Mouse (Mus musculus): ENCODE results near the gene Disc1.

Disc1 gene

GRCm38 (mm10) chr8:125177091-125177490 lies 123.1 kb downstream of the Disc1 start:
- DNase-seq (ENCODE audit: low spot score in 2 of 2), result no peak

GRCm38 (mm10) chr8:125177958-125178357 lies 124.0 kb downstream of the Disc1 start:
- DNase-seq (ENCODE audit: low spot score in 2 of 2), result peak in 1 of 2 experiments; percentile 26

DNA sequence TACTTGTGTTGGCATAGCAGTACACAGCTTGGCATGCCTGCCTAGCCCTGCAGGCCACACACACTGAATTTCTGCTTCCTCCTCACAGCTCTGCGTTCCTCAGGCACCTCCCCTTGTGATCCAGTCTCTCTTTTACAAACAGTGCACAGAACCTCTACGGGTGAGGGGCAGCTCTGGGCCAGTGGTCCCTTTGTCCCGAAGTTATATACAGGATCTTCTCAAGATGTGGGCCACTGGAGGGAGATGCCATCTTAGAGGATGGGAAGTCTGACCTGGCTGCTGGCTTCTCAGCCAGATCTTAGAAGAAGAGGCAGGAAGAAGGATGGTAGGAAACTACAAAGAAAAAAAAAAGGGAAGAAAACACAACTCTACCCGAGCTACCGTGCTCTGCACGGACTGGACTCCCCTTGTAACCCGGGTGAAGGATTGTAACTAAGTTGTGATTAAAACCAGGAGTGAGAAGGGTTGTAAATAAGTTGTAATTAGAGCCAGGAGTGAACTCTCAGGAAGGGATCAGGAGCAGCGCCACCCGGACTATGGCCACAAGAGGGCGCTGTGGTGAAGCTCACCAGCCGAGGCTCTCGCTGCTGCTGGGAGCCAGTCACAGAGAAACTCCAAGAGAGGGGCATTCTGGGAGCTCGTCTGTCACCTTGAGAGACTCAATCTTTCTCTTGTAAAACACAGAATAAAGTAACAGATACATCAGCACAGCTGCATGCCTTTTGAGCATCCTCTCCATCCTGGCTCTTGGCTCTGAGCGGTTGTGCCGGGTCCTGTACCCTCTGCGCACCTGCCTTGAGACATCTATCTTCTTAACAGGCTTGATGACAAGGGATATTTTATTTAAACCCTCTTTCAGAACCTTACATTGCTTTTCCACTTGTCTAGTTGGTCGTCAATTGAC lies 129.8 kb downstream of the Disc1 start:
- peak; percentile 31 to 78 for DNase-seq (ENCODE audit: low spot score in 2 of 2)

- no peak for DNase-seq (ENCODE audit: low spot score in 2 of 2)
Observed at GRCm38 (mm10) chr8:125184452-125184817, 130.4 kb downstream of the Disc1 start.

- no peak for DNase-seq (ENCODE audit: low spot score in 2 of 2)
Observed at GRCm38 (mm10) chr8:125184881-125185280, 130.9 kb downstream of the Disc1 start.

DNA sequence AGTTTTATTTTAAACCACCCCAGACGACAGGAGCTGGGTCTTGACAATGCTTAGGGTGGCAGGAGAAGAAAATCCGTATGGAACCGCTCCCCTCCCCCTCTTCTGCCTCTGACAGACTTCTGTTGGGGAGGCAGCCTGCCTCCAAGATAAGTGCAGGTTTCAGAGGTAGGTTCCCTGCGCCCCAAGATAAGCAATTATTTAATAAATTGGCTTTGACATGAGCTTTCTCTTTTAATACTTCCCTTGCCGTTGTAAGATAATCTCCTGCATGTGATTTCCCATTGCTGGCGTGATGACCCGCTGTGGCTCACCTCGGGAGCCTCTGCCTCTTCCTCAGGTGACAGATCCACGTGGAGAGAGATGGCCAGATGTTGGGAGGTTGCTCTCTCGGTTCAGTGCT lies 133.0 kb downstream of the Disc1 start:
- DNase-seq (ENCODE audit: low spot score in 2 of 2), result no peak

DNA sequence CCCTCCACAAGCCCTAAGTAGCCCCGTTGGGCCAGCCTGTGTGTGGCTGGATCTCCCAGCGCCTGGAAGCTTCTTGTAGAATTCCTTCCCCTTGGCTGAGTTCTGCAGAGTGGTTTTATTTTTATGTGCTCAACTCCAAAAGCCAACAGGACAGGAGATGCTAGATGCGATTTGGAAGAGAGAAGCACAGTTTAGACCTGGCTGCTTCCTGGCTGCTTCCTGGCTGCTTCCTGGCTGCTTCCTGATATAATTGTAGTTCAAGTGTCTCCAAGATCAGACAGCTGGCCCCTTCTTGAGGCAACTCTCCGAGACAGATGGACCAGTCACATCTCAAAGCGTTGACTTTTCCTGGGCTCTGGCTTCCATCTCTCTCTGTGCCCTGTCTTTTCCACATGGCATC lies 139.7 kb downstream of the Disc1 start:
- DNase-seq (ENCODE audit: low spot score in 2 of 2), result no peak

- DNase-seq (ENCODE audit: low spot score in 2 of 2), result no peak
Observed at GRCm38 (mm10) chr8:125195121-125195520, 141.1 kb downstream of the Disc1 start.

DNA sequence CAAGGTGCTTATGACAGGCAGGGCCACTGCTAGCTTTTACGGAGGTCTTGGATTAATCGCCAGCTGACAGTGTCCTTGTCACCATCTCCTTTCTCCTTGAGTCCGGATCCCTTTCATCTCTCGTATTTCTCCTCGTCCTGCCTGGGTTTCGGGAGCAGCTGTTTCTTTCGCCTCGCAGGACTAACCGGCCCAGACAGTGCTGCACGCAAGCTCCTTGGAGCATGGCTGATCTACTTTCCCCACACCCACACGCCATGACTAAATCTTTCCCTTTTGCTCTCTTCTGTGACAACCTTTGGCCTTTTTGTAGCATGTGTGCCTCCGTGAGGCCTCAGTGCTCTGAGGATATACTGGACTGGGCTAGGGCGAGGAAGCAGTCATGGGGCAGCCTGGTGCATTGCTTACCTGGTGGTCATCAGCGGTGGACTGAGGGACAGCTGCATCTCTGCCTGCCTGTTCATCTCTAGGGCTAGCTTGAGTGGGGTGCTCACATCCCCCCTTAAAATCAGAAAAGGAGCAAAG lies 142.6 kb downstream of the Disc1 start:
- no peak for DNase-seq (ENCODE audit: low spot score in 2 of 2)

GRCm38 (mm10) chr8:125197341-125198002 lies 143.5 kb downstream of the Disc1 start:
- no peak for DNase-seq (ENCODE audit: low spot score in 2 of 2)

GRCm38 (mm10) chr8:125198420-125199196 lies 144.6 kb downstream of the Disc1 start:
- DNase-seq (ENCODE audit: low spot score in 2 of 2), result no peak

GRCm38 (mm10) chr8:125199197-125199939 lies 145.4 kb downstream of the Disc1 start:
- no peak for DNase-seq (ENCODE audit: low spot score in 2 of 2)

- no peak for DNase-seq (ENCODE audit: low spot score in 2 of 2)
Observed at GRCm38 (mm10) chr8:125200273-125200863, 146.4 kb downstream of the Disc1 start.

DNA sequence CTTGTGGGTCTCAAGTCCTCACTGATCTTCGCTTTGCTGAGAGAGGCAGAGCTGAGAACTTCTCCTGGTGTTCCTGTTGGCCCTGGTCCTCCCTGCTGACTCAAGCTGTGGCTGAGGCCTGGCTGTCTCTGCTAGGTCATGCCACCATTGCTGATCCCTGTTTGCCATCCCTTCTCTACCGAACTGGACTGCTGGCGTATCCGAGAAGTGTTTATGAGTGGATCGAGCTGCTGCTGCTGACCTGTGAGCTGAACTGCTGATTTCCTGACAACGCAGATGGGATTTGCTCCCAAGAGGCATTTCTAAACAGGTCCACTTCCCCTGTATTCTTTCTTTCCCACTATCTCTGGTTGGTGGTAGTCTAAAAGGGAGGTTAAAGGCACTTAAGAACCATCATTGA lies 147.7 kb downstream of the Disc1 start:
- DNase-seq (ENCODE audit: low spot score in 2 of 2), result no peak

DNA sequence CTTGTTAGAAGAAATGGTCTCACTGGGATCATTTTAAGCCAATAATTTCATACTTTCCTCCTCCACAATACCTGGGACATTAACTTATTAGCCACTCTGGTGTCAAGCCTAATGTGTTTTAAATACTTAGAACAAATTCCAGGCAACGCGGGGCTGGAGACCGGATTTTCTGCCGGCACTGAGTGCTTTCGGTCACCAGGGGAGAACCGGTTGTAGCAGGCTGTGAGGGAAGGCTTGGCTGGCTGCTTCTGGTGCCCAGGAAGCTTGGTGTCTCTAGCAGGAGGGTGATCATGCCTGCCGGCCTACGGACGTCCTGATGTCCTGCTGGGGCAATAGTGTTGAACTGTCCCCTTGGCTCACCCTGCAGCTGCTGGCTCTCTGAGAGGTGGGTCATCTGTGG lies 149.0 kb downstream of the Disc1 start:
- no peak for DNase-seq (ENCODE audit: low spot score in 2 of 2)

DNA sequence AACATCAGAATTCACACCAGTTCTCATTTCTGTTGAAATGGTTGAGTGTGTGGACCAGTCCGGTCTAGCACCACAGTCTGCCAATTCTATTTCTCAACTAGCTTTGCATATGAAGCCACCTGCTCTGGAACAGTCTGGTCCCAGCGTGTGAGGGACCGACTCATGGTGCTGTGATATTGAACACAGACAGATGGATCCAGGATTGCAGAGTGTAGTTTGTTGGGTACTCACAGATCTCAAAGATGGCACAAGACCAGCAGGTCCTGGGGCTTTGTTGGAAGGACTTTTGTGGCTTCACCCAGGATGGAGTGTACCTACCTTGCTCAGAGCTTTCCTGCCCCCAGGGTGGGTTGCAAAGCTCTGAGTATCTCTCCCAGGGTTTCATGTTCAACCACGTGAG lies 151.6 kb downstream of the Disc1 start:
- no peak for DNase-seq (ENCODE audit: low spot score in 2 of 2)

GRCm38 (mm10) chr8:125206391-125206790 lies 152.4 kb downstream of the Disc1 start:
- DNase-seq (ENCODE audit: low spot score in 2 of 2), result no peak

DNA sequence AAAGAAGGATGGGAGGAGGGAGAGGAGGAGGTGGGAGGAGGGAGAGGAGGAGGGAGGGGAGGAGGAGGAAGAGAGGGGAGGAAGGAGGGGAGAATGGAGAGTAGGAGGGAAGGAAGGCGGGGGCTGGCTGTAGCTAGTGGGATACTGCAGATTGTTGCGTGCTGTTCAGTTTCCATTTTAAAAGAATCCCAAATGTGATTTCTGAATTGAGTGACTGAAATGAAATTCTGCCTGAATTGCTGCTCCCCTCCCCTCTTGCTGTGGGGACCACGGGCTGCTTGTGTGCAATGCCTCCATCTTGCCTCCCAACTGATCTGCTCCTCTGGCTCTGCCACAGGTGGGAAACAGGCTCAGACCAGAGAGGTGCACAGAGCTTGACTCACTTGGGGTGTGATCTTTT lies 153.0 kb downstream of the Disc1 start:
- no peak for DNase-seq (ENCODE audit: low spot score in 2 of 2)

- no peak for DNase-seq (ENCODE audit: low spot score in 2 of 2)
Observed at GRCm38 (mm10) chr8:125212619-125213167, 158.7 kb downstream of the Disc1 start.

DNA sequence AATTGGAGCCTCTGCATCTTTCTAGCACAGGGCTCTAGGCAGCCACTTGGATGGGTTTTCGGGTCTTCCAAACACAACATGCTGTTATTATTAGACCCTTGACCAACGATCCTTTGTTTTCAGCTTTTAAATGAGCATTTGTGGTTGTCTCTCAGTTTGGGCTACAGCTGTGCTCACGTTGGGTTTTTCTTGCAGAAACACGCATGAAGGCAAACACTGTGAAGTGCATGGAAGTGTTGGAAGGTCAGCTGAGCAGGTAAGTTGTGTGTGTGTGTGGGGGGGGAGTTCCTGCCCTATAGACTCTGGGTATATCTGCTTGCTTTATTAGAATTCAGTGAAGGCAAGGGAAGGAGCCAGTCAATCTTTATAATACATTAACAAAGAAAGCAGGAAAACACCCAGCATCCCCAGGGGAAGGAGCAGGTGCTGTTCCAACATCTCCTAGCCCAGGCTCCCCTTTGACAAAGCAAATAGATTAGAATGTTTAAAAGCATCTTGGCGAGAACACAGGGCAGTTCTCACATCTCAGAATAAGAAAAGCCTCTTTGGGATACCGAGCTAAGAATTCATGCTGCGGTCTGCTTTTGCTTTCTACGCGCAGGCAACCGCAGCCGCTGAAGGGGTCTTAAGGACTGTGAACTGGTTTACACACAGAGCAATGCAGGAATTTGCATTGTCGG lies 164.0 kb downstream of the Disc1 start:
- DNase-seq (ENCODE audit: low spot score in 2 of 2), result no peak
